Mouse (Mus musculus): Measurements from ENCODE around the gene Brip1.

DNA sequence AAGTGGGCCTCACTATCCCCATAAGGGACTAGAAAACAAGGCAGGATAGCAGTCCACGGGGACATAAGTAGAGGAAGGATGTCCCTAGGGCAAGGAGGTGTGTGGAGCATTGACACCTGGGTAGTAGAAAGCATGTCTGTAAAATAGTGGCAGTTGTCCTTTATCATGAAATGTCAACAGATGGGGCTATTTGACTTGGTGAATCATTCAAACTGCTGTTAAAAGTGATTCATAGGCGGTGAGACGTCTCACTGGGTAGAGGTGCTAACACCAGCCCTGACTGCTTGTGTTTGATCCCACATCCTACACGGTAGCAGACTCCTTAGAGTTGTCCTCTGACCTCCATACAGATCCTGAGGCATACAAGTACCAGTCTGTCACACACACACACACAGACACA, 168.1 kb downstream of the Brip1 start:
- no peak for TF ChIP-seq CTCF (IDR thresholded peaks at IDR 0.05; ENCODE audit: low read depth, low read length)
- TF ChIP-seq POLR2A (IDR thresholded peaks at IDR 0.05; ENCODE audit: extremely low read depth, insufficient read depth, low read length): no peak
